Mouse (Mus musculus) CH12.LX (cell line): ENCODE results near the gene Sec1.

Experiments used
- CTCF ChIP-seq, 2 experiments: IDR thresholded peaks in 1 of 2; conservative IDR thresholded peaks in 1 of 2; 2 replicates each; pipeline ENCODE4 v1.5.1; 2011 to 2012; ENCODE audit warnings: low read depth in 2 of 2, low read length in 2 of 2, improper control_type of control experiment in 1 of 2, inconsistent platforms in 1 of 2, mild to moderate bottlenecking in 1 of 2, moderate library complexity in 1 of 2
- EP300 ChIP-seq: IDR thresholded peaks from 2 replicates; pipeline ENCODE4 v1.6.1; 2011; ENCODE audit warnings: low read length, improper control_type of control experiment
- HCFC1 ChIP-seq: IDR thresholded peaks from 2 replicates; pipeline ENCODE4 v1.6.1; 2012; ENCODE audit warnings: low read depth, mild to moderate bottlenecking, inconsistent platforms, low read length, improper control_type of control experiment
- MAX ChIP-seq: IDR thresholded peaks from 2 replicates; pipeline ENCODE4 v1.6.1; 2011; ENCODE audit warnings: low read length, improper control_type of control experiment
- MAZ ChIP-seq: IDR thresholded peaks from 2 replicates; pipeline ENCODE4 v1.6.1; 2012; ENCODE audit warnings: low read depth, mild to moderate bottlenecking, inconsistent platforms, low read length, improper control_type of control experiment, moderate library complexity
- MEF2A ChIP-seq: IDR thresholded peaks from 2 replicates; pipeline ENCODE4 v1.6.1; 2014; ENCODE audit warnings: low read depth, mild to moderate bottlenecking, inconsistent platforms, low read length, improper control_type of control experiment, borderline replicate concordance
- MXI1 ChIP-seq: IDR thresholded peaks from 2 replicates; pipeline ENCODE4 v1.6.1; 2011; ENCODE audit warnings: mild to moderate bottlenecking, low read depth, low read length, improper control_type of control experiment
- NRF1 ChIP-seq: IDR thresholded peaks from 2 replicates; pipeline ENCODE4 v1.6.1; 2014; ENCODE audit warnings: low read depth, mild to moderate bottlenecking, inconsistent platforms, low read length, improper control_type of control experiment, moderate library complexity
- PAX5 ChIP-seq: IDR thresholded peaks from 2 replicates; pipeline ENCODE4 v1.6.1; 2012; ENCODE audit warnings: low read length, inconsistent platforms, mixed read lengths
- POLR2A ChIP-seq: IDR thresholded peaks from 2 replicates; pipeline ENCODE4 v1.6.1; 2011; ENCODE audit warnings: low read depth, mild to moderate bottlenecking, improper control_type of control experiment, low read length
- SIN3A ChIP-seq: IDR thresholded peaks from 2 replicates; pipeline ENCODE4 v1.6.1; 2012; ENCODE audit warnings: low read length, improper control_type of control experiment, inconsistent platforms
- SMC3 ChIP-seq: IDR thresholded peaks from 2 replicates; pipeline ENCODE4 v1.6.1; 2011; ENCODE audit warnings: low read depth, low read length, improper control_type of control experiment

DNA sequence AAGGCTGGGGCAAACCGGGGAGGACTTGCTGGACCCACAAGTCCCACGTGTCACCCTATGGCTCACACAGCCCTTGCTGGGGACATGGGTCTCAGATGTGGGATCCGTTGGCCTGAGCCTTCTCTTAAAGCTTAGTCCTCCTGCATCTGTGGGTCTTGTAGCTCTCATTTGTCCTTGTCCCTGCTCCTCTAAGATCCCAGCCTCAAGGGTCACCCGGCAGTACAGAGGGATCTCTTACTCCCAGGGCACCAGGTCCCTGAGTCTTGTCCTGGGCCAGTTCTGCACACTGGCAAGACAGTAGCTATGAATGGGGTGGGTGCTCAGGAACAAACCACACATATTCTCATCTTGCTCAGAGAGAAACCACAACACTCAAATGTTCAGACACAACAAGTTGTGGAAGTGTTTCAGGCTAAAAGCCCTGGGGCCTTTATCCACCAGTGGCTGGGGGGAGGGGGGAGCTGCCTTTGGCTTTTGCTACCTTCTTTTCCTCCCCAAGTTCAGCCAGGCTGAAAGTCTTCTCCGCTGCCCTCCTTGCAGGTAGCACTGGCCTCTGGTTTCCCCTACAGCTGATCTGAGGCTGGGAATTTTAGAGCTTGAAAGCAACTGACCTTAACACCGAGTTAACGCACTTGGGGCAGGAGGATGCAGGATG is 10.7 kb downstream of the Sec1 start, which contains the start of gene Ntn5:
- TF ChIP-seq CTCF (conservative IDR thresholded peaks at IDR 0.05 in 1 of 2, IDR thresholded peaks at IDR 0.05 in 1 of 2; ENCODE audit: low read depth in 2 of 2, low read length in 2 of 2) (no peak), PAX5 (no peak), SIN3A (no peak), MAZ (no peak), HCFC1 (no peak), NRF1 (no peak), POLR2A (no peak), MAX (no peak), SMC3 (no peak), EP300 (no peak), MXI1 (no peak), MEF2A (no peak)
